Mouse (Mus musculus) hindbrain, embryonic 12.5 days (tissue): ENCODE data around the gene Asic2. TPM values are rescaled to one million over a fixed set of nuclear protein-coding genes. Genes with fewer than 3 reads are reported as not detected.
"Not testable (repeated sequence)": the region's sequence is repeated elsewhere in the genome, so short reads cannot be mapped to it uniquely, and the experiment has no call there.

Source experiments
- ATAC-seq: fragments of 200-750 bp; cut with Nextera tagmentation; 2 replicates; pipeline ENCODE4 v1.8.0; 2017; ENCODE audit warnings: moderate TSS enrichment; ENCODE audit not compliant: low FRiP score
- H3K27ac ChIP-seq: fragments of 300-500 bp; sonication (generic); 2 replicates; pipeline ENCODE4 v1.5.1; 2016; ENCODE audit warnings: mild to moderate bottlenecking
- H3K27me3 ChIP-seq: fragments of 300-500 bp; sonication (generic); 2 replicates; pipeline ENCODE4 v1.6.1; 2016; ENCODE audit warnings: mild to moderate bottlenecking
- H3K36me3 ChIP-seq: fragments of 300-500 bp; sonication (generic); 2 replicates; pipeline ENCODE4 v1.6.1; 2016; ENCODE audit warnings: mild to moderate bottlenecking
- H3K4me1 ChIP-seq: fragments of 300-500 bp; sonication (generic); 2 replicates; pipeline ENCODE4 v1.6.1; 2016
- H3K4me2 ChIP-seq: fragments of 300-500 bp; sonication (generic); replicated peaks from 2 replicates; pipeline ENCODE4 v1.6.1; 2016; ENCODE audit warnings: mild to moderate bottlenecking
- H3K4me3 ChIP-seq: fragments of 300-500 bp; sonication (generic); 2 replicates; pipeline ENCODE4 v1.5.1; 2016; ENCODE audit warnings: mild to moderate bottlenecking
- H3K9ac ChIP-seq: fragments of 300-500 bp; sonication (generic); 2 replicates; pipeline ENCODE4 v1.6.1; 2016; ENCODE audit warnings: mild to moderate bottlenecking, moderate library complexity
- H3K9me3 ChIP-seq: fragments of 300-500 bp; sonication (generic); replicated peaks from 2 replicates; pipeline ENCODE4 v1.6.1; 2016; ENCODE audit warnings: mild to moderate bottlenecking
- WGBS: fragments of 180-500 bp; shearing (Covaris S2); methylation state at CpG from one replicate; pipeline ENCODE4 v1.1.7; 2016; 5-methylcytosine and 5-hydroxymethylcytosine counted together
- polyA plus RNA-seq: library from polyadenylated mRNA; unstranded; fragments of >200 nt; fragmentation: Nextera tagmentation; extraction: Ambion mirVana; gene quantifications from 2 replicates; pipeline ENCODE4 v1.2.1, GENCODE M21; 2016

Asic2 gene
- polyA plus RNA-seq, 1 experiment from 2014 or later: 5.4 TPM

DNA sequence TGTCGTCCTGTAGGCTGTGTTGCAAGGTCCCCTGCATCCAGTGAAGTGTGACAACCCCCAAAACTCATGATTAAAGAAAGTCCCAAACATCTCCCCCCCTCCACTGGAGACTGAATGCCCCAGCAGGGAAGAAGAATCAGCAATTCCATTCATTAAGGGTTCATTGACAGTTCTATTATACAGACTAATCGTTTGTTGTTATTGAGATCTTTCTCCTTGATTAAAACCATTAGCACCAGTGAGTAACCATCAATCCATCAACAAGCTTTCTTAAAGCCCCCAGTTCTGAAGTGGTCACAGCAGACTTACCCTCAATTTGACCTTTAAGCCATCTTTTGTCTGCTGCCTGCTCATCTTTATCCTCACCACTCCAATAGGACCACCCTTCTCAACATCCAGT, 688.2 kb downstream of the Asic2 start:
- Histone ChIP-seq H3K9me3 (no peaks in the 10 kb centered on the region), H3K36me3 (no peaks in the 10 kb centered on the region), H3K4me2 (no peak overlapping the region), H3K27ac (no peak overlapping the region), H3K4me3 (no peak overlapping the region), H3K27me3 (peaks cover 9% of the 10 kb centered on the region; the same call in 1 of the 2 replicates), H3K4me1 (peaks cover 7% of the 10 kb centered on the region), H3K9ac (no peak overlapping the region)
- no peak for ATAC-seq
- 5% methylated on average over 2 of the region's 2 CpGs for WGBS

DNA sequence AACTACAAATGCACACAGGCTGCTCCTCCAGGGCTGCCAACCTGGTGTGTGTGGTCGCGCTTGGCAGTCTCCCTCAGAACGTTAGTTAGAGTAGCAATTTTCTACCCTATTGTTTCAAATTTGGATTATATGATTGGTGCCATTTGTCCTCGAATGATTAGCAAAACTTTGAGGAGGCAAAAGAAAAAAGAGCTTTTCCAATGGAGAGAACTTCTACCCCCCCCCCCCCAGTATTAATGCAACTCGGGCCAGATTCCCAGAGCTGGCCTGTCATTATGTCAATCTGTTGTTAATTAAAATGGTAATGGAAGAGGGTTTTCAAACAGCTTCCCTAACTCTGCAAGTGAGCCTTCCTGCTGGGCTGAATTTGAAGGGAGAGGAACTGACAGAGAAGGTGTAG, 690.9 kb downstream of the Asic2 start:
- no peak for ATAC-seq
- WGBS: 51% methylated on average over 5 of the region's 5 CpGs
- Histone ChIP-seq H3K36me3 (no peaks in the 10 kb centered on the region), H3K9ac (no peak overlapping the region), H3K9me3 (no peaks in the 10 kb centered on the region), H3K4me1 (peaks cover 3% of the 10 kb centered on the region; the same call in 1 of the 2 replicates), H3K4me2 (no peak overlapping the region), H3K4me3 (no peak overlapping the region), H3K27ac (no peak overlapping the region), H3K27me3 (peaks cover 9% of the 10 kb centered on the region; the same call in 1 of the 2 replicates)

DNA sequence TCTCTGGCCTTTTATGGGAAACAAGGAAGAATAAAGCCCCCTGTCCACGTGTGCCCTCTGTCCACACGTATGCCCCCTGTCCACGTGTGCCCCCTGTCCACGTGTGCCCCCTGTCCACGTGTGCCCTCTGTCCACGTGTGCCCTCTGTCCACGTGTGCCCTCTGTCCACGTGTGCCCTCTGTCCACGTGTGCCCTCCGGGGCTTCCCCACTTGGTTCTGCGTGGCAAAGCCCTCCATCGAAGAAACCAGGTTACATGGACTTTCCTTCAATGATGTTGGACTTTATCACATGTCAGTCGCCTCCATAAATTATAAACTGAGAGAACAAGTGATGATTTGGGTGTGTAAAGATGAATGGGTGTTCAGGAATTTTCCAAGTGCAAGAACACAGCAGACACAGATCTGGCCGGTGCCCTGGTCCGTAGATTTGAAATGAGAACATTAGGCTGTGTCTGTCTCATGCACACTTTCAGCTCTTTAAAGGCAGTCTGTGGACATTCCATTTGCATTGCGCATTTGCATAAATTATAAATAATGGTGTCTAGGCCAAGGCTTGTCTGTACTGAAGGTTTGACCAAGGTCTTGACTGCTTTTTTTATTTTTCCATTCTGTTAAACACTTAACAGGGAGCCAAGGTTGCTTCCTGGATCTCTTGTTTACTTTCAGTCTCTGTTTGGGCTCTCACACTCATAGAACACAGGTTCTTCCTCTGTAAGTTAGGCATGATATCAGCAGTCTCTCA, 695.4 kb downstream of the Asic2 start:
- Histone ChIP-seq H3K9me3 (no peaks in the 10 kb centered on the region), H3K36me3 (no peaks in the 10 kb centered on the region), H3K4me1 (no peaks in the 10 kb centered on the region), H3K4me3 (no peak overlapping the region), H3K27ac (no peak overlapping the region), H3K27me3 (no peaks in the 10 kb centered on the region), H3K9ac (no peak overlapping the region), H3K4me2 (no peak overlapping the region)
- 90% methylated on average over 16 of the region's 16 CpGs for WGBS
- no peak for ATAC-seq

DNA sequence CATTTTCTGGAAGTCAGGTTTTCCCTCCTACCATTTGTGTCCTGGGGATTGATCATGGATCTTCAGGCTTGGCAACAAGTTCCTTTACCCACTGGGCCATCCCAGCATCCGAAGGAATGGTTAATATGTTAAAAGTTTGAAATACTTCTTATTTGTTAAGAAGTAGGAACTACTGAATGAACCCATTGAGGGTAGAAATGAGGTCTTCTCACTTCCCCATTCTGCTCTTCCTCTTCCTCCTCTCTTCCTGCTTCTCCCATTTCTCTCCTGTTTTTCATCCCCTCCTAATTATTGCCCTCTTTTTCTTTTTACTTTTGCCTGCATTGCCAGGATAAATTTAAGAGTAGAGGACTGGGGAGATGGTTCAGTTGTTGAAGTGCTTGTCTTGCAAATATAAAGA, 696.8 kb downstream of the Asic2 start:
- H3K27ac ChIP-seq: no peak overlapping the region
- H3K9me3 ChIP-seq: no peaks in the 10 kb centered on the region
- no peak overlapping the region for H3K4me3 ChIP-seq
- no peak overlapping the region for H3K9ac ChIP-seq
- H3K36me3 ChIP-seq: no peaks in the 10 kb centered on the region
- 94% methylated on average over 1 of the region's 1 CpGs for WGBS
- H3K4me2 ChIP-seq: no peak overlapping the region
- no peak for ATAC-seq
- H3K27me3 ChIP-seq: no peaks in the 10 kb centered on the region
- no peaks in the 10 kb centered on the region for H3K4me1 ChIP-seq

DNA sequence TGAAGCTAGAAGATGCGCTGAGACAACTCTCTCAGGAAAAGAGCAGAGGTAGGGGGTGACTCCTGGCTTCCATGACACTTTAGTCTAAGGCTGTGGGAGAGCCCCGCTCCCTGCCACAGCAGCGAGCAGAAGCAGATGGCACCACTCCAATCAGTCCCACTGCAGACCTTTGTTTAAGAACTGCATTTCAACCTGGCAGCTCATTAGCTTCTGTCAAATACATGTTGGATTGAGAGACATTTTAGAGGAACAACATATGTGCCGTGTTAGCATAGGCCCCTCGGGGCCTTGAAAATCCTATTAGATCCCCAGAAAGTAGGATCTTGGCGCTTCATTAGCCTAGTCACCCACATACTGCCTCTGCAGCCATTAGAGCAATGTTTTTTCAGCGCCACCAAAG, 697.7 kb downstream of the Asic2 start:
- Histone ChIP-seq H3K9ac (no peak overlapping the region), H3K4me3 (no peak overlapping the region), H3K9me3 (no peaks in the 10 kb centered on the region), H3K4me1 (no peaks in the 10 kb centered on the region), H3K27me3 (no peaks in the 10 kb centered on the region), H3K27ac (no peak overlapping the region), H3K36me3 (no peaks in the 10 kb centered on the region), H3K4me2 (no peak overlapping the region)
- 52% methylated on average over 7 of the region's 7 CpGs for WGBS
- ATAC-seq: no peak

DNA sequence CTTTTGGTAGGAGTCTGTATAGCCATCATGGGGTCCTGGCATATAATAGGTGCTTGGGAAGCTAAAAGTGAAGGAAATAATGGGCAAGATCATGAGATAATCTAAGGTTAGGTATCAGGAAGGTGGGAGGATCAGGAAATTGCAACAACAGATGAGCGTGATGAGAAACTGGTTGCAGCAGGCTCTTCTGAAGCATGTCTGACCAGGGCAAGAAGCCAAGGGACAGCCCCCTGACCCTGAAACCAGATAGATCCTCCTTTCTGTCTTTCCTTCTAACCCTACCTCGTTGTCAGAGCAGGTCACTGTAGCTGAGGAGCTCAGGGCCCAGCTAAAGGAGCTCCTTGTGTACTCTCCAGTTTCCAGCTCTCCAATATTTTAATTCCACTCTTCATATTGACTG, 704.5 kb downstream of the Asic2 start:
- H3K27ac ChIP-seq: no peak overlapping the region
- H3K27me3 ChIP-seq: no peaks in the 10 kb centered on the region
- no peaks in the 10 kb centered on the region for H3K36me3 ChIP-seq
- WGBS: 75% methylated on average over 2 of the region's 2 CpGs
- no peaks in the 10 kb centered on the region for H3K4me1 ChIP-seq
- H3K4me3 ChIP-seq: no peak overlapping the region
- no peak for ATAC-seq
- H3K9me3 ChIP-seq: no peaks in the 10 kb centered on the region
- H3K4me2 ChIP-seq: no peak overlapping the region
- no peak overlapping the region for H3K9ac ChIP-seq

DNA sequence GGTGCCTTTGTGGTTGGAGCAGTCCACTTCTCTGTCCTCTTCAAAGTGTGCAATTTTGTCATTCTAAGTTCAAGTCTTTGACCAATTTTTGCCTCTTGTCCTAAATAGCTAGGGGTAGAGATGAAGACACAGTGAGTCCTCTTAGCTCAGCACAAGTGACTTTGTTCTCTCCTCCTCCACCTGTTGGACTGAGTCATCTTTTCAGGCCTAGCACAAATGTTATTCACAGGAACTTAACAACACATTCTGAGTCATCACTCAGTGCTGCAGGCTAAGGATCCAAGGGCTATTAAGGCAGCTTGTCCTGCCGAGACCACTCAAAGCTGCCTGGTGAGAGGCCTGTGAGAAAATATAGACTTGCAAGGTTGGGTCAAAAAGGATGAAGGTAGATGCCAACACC, 705.1 kb downstream of the Asic2 start:
- WGBS: 86% methylated on average over 1 of the region's 1 CpGs
- no peaks in the 10 kb centered on the region for H3K4me1 ChIP-seq
- ATAC-seq: no peak

DNA sequence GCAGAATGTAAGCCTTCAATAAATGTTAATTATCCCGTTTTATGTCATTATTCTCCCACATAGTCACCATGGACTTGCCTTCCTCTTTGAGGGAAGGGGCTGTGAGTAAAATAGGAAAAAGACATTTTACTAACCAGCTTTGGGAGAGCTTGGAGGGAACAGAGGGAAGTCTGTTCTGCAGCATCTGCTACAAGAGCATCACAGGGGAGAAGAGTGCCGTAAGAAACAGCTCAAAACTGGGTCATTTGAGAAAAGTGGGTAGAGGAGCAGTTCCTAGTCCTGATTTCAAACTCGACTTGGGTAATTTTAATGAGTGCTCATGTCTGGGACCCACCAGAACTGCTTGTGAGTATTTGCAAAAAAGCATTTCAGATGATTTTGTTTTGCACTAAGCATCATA, 707.0 kb downstream of the Asic2 start:
- Histone ChIP-seq H3K36me3 (no peaks in the 10 kb centered on the region), H3K4me2 (no peak overlapping the region), H3K4me1 (no peaks in the 10 kb centered on the region), H3K27me3 (no peaks in the 10 kb centered on the region), H3K9me3 (no peaks in the 10 kb centered on the region), H3K27ac (no peak overlapping the region), H3K4me3 (no peak overlapping the region), H3K9ac (no peak overlapping the region)
- WGBS: 90% methylated on average over 3 of the region's 3 CpGs
- no peak for ATAC-seq

More for the DNA sequence above, 705.1 kb downstream of the Asic2 start:
- Histone ChIP-seq H3K36me3 (no peaks in the 10 kb centered on the region), H3K27ac (no peak overlapping the region), H3K4me3 (no peak overlapping the region), H3K27me3 (no peaks in the 10 kb centered on the region), H3K4me2 (no peak overlapping the region), H3K9ac (no peak overlapping the region), H3K9me3 (no peaks in the 10 kb centered on the region)

DNA sequence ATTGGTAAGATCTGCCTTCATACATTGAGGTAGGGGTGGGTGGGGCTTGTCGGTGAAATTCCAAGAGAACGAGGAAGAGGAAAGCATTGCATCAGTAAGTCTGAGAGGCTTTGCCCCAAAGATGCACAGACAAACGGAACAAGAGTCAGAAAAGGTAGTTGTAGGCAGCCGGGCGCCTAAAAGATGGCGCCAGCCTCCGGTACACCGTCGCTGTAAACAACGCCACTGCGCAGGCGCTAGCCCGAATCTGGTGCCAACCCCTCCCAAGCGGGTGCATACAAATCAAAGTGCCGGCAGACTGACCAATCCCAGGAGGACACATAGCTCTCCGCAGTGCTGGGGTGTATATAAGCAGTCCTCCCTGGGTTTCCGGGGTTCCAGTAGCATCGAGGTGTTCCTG, 727.1 kb downstream of the Asic2 start:
- H3K27ac ChIP-seq, H3K27me3 ChIP-seq, H3K9ac ChIP-seq, H3K9me3 ChIP-seq, H3K36me3 ChIP-seq, H3K4me1 ChIP-seq, H3K4me3 ChIP-seq, H3K4me2 ChIP-seq, ATAC-seq: not testable (repeated sequence)
- 96% methylated on average over 18 of the region's 18 CpGs for WGBS

DNA sequence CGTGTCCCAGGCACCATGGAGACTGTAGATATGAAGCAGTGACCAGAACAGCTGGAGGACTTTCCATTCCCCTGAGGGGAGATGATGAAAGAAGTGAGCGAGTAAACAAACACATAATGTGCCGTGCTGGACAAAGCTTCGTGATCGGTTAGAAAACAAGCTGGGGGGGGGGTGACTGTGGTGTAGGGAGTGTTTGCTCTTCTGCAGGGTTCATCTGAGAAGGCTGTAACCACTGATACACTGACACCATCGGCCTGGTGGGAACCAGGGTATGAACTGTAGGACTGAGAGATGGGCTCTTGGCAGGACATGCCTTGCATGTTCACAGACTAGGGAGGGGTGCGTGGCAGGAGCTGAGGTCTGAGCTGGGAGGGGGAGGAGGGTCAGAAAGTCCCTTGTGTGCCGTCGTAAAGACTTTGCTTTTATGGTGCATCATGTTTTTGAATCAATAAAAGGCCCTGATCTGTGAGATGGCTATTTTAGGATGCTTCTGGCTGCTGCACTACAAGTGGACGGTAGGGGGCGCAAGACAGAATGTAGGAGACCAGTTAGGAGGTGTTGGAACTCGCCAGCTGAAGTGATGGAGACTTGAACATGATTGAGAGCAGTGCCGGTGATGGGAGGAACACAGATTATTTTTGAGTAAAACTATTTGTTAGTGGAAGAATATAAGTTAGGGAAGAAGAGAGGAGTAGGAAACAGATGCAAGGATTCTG, 728.1 kb downstream of the Asic2 start:
- Histone ChIP-seq H3K27me3 (no peaks in the 10 kb centered on the region), H3K9ac (no peak overlapping the region), H3K36me3 (no peaks in the 10 kb centered on the region), H3K9me3 (no peaks in the 10 kb centered on the region), H3K27ac (no peak overlapping the region), H3K4me3 (no peak overlapping the region), H3K4me2 (no peak overlapping the region), H3K4me1 (no peaks in the 10 kb centered on the region)
- WGBS: 57% methylated on average over 13 of the region's 13 CpGs
- no peak for ATAC-seq

DNA sequence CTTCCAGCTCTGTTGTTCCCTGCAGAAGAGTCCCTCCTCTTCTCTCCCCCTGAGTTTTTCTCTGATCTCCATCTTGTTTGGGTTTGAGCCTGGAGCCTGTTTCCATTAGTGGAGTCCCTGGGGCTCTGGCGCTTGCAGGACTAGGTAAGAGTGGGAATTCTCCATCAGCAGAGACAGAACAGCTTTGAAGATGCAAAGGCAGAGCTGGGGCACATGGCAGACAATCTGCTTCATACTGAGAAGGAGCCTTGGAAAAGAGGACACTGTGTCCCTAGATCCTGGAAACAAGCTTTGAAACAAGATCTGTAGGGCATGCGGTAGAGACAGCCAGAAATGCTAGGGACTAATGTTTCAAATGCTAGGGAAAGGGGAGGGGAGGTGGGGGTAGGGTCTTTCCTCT, 729.2 kb downstream of the Asic2 start:
- 67% methylated on average over 2 of the region's 2 CpGs for WGBS
- Histone ChIP-seq H3K27me3 (no peaks in the 10 kb centered on the region), H3K4me3 (no peak overlapping the region), H3K9me3 (no peaks in the 10 kb centered on the region), H3K4me2 (no peak overlapping the region), H3K36me3 (no peaks in the 10 kb centered on the region), H3K9ac (no peak overlapping the region), H3K27ac (no peak overlapping the region), H3K4me1 (no peaks in the 10 kb centered on the region)
- ATAC-seq: no peak

DNA sequence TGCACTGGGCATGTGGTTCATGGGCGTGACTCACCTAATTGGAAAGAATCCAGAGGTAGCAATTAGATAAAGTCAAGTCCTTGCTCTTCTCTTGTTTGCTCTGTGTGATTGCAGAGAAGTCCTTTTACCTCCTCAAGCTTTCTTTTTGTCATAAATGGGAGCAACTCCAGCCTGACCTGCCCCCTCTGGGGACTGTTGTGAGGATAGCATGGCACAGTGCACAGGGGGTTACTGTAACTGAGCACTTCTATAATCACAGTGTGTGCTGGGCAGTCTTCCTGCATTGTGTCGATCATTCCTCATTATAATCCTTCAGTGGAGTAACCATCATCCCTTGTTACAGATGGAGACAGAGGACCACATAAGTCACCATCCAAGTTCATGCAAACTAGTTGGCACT, 732.2 kb downstream of the Asic2 start:
- Histone ChIP-seq H3K27ac (no peak overlapping the region), H3K4me3 (no peak overlapping the region), H3K4me2 (no peak overlapping the region), H3K36me3 (no peaks in the 10 kb centered on the region), H3K4me1 (no peaks in the 10 kb centered on the region), H3K27me3 (no peaks in the 10 kb centered on the region), H3K9ac (no peak overlapping the region), H3K9me3 (no peaks in the 10 kb centered on the region)
- ATAC-seq: no peak
- 92% methylated on average over 2 of the region's 2 CpGs for WGBS

DNA sequence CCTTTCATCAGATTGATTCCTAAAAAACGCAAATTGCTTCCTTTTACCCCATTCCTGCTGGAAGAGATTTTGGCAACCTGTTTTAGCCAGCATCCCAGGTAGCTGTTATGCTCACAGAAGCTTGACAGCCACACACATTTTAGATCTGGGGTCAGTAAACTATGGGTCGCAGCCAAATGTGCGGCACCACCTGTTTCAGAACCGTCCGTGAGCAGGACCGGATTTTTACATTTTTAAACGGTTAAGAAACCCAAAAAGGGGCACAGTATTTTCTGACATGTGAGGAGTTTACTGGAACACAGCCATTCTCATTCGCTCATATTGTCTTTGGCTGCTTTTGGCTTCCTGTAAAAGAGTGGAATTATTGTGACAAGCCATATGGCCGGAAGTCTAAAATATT, 744.9 kb downstream of the Asic2 start:
- H3K9ac ChIP-seq: no peak overlapping the region
- no peaks in the 10 kb centered on the region for H3K4me1 ChIP-seq
- H3K27me3 ChIP-seq: no peaks in the 10 kb centered on the region
- no peaks in the 10 kb centered on the region for H3K36me3 ChIP-seq
- no peak overlapping the region for H3K27ac ChIP-seq
- no peak for ATAC-seq
- WGBS: 87% methylated on average over 9 of the region's 9 CpGs
- H3K9me3 ChIP-seq: no peaks in the 10 kb centered on the region
- H3K4me3 ChIP-seq: no peak overlapping the region
- no peak overlapping the region for H3K4me2 ChIP-seq
